Mouse (Mus musculus) ZHBTc4 (cell line): ENCODE results near the gene Rnf181.

ENCODE experiments used
- DNase-seq: peaks from one replicate; pipeline ENCODE4 v3.0.0-alpha.2; 2011; ENCODE audit warnings: low read depth, low spot score

The Rnf181 gene

DNA sequence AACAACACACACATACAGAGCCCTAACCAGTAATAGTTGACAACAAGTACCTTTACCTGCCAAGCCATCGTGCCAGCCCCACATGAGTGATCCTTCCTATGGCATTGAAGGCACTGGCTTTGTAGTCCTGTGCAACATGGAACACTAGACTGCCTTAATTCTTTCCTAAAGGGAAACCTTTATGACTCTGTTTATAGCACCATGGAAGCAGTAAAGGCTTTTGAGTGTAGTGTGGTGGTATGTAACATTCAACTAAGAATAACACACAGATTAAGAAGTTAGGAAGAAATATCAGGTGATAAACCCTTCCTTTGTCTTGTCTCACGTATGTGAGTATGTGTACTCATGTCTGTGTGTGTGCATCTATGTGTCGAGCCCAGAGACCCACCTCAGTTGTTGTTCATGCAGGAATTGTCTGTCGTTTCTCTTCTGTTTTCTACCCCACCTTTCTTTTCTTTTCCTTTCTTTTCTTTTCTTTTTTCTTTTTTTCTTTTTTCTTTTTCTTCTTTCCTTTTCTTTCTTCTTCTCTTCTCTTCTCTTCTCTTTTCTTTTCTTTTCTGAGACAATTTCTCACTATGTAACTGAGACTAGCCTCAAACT is at the start of gene Rnf181:
Gene Rnf181 (minus strand): TSS at position 113 of the 600 bp plus-strand sequence.
- DNase-seq: no peak

DNA sequence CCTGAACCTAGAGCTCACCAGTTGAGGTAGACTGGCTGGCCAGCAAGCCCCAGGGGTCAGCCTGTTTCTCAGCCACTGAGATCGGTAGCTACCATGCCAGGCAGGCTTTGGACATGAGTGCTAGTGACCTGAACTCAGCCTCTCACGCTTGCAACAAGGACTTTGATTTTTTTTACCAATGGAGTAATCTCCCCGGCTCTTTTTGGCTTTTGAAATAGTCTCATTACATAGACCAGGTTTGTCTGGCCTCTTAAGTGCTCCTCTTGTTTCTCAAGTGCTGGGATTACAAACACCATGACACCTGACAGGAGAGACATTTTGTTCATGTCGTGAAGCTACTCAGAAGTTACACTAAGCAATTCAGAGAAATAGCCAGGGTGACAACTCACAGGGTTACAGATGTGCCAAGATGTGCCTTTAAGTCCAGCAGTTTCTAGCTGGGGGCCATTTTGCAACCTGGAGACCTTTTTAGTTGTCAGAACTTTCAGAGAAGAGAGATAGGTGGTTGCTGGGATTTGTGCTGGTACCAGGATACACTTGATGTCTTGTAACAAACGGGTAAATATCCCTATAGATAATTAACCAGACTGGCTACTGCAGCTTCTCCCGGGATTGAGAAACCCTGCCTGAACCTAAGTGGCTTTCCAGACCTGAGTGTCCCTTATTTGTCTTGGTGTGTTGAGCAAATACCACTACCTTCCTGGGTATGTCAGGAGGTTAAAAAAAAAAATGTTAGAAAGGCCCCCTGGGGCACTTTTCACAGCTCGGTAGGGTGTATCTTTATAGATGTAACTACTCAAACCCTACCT is 49.4 kb upstream of the Rnf181 start:
- DNase-seq: no peak

DNA sequence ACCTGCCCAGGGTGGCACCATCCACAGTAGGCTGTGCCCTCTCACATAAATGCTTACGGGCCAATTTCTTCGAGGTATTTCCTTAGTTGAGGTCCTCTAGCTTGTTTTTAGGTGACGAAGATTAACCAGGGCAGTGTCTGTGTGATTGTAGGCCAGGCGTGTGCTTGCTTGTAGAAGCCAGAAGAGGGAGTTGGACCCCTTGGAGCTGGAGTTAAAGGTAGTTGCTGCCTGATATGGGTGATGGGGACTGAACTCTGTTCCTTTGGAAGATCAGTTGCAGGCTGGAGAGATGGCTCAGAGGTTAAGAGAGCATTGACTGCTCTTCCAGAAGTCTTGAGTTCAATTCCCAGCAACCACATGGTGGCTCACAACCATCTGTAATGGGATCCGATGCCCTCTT is 48.4 kb upstream of the Rnf181 start:
- peak; percentile 53 for DNase-seq

DNA sequence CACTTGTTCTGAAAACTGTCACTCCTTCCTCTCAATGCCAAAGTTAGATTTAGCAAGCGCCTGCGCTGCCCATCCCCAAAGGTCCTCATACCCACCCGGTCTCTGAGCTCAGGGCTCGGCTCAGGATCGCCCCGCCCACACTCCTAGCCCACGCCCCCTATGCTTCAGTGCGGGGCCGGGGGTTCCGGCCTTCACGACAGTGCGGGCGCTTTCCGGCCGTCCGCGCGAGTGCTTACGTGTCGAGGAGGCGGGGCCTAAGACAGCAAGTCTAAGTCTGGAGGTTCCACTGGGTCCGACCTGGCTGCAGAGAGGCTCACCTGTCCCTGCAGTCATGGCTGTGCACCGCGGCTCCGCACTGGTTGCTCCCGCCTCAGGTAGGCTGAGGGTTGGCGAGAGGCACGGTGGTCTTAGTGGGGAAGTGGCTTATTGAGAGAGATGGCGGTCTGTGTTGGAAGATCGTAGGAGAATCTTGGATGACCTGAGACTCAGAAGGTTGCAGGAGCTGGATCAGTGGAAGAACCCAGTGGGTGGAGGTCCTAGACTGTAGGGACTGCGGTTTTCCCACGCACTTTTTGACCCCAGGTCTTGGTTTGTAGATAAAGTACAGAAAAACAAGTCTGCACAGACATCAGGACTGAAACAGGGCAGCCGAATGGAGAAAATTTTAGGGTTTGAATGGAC is 47.5 kb upstream of the Rnf181 start, which contains the start of gene Ggcx:
Gene Ggcx (plus strand): TSS at position 233 of the 681 bp plus-strand sequence.
- DNase-seq: peak; percentile 99

DNA sequence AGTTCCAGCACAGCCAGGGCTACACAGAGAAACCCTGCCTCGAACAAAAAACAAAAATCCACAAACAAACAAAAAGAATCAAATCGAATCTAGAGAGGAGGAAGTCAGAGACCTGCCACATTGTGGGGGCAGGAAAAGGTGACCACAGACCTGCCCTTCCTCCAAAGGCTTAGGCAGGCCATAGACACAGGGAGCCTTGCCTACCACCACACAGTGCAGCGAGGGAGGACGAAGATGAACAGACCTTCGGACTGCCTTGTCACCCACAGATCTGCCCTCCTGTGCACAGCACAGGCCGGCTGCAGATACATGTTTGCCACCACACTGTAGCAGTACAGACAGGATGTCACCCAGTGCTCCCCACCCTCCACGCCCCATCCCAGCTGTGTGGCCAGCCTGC is 43.8 kb upstream of the Rnf181 start:
- DNase-seq: no peak

DNA sequence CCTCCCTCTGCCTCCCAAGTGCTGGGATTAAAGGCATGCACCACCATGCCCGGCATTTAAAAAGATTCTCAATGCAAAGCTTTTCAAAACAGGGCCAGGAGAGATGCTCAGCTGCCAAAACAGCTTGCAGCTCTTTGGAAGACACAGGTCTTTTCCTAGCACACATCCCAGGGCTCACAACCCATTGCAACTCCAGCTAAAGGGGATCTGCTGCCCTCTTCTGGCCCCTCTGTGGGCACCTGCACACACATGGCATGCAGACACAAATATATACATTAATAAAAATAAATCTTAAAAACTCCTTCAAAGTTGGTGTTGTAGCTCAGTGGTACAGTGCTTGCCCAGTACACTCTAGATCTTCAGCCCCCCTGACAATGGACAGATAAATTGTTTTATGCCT is 43.2 kb upstream of the Rnf181 start:
- peak; percentile 55 for DNase-seq

DNA sequence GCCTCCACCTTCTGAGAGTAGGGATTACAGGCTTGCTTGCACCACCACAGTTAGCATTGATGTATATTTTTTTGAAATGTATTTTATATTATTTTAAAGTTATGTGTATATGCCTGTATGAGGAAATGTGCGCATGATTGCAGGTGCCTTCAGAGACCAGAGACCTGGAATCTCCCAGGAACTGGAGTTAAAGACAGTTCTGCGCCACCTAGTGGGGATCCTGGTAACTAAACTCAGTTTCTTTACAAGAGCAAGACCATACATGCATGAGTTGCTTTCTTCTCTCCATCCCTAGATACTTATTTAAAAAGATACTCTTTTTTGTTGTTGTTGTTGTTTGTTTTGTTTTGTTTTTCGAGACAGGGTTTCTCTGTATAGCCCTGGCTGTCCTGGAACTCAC is 42.8 kb upstream of the Rnf181 start:
- DNase-seq: peak; percentile 89

DNA sequence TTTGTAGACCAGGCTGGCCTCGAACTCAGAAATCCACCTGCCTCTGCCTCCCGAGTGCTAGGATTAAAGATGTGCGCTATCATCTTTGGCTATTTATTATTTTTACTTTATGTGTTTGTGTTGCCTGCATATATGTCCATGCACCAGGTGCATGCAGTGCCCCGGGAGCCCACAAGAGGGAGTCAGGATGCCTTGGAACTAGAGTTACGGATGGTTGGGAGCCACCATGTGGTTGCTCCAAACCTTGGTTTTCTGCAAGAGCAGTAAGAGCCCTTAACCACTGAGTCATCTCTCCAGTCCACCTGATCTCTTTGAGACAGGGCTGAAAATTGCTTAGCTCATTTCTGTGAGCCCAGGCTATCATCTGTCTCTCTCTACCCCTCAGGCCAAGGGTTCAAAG is 40.4 kb upstream of the Rnf181 start:
- peak; percentile 95 for DNase-seq

DNA sequence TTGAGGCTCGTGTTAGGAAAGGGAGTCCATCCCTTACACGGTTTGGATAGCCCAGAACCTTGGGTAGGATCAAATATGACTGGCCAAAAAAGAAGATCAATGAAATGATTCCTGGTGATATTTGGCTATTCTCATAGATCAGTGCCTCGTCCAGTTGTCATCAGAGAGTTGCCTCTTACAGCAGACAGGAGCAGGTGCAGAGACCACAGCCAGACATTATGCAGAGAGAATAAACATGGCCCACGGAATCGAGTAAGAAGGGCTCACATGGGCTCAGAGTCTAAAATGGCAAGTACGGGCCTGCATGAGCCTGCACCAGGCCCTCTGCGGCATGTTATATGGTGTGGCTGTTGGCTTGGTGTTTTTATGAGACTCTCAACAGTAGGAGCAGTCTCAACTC is 38.6 kb upstream of the Rnf181 start:
- no peak for DNase-seq

DNA sequence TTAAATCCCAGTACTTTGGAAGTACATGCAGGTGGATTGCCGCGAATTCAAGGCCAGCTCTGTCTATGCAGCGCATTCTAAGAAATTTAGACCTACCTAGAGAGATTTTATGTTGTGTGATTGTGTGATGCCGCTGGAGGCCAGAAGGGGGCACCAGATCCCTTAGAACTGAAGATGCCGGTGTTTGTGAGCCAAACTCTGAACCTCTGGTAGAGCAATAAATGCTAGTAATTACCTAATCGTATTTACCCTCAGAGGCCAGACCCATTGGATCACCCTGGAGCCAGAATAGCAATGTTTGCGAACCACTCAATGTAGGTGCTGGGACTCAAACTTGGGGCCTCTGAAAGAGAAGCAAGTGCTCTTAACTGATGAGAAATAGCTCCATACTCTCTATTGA is 35.1 kb upstream of the Rnf181 start:
- DNase-seq: peak; percentile 86

DNA sequence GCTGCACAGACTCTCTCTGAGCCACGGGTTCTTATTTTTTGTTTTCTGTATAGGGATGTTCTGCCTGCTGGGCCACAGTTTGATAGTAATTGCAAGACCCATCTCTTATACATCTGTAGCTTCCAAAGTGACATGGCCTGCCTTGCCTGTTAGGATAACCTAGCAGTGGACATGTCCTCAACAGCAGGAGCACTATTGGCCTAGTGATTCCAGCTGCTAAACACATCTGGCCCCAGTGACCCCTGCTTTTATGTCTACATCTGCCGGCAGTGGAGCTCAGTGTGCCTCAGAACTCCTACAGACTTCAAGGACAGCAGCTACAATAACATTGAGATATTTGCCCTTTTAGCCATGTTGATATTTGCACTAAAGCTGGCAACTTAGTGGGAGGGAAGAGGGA is 33.2 kb upstream of the Rnf181 start:
- no peak for DNase-seq

DNA sequence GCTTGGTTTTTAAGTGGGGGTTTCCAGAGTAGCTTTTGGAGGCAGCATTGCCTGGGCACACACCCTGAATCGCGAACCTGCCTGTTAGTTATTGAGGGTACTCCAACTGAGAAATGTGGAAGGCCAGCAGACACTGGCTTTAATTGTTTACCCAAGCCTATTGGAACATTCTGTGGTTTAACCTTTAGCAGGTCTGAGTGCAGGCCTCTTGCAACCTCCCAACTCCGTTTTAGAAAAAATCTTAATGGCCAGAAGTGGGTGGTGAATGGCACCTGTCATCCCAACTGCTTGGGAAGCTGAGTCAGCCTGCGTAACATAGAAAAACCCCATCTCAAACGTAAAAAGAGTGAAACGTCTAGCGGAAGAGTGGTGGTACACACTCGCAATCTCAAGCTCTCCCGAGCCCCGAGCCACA is 30.1 kb upstream of the Rnf181 start:
- no peak for DNase-seq

DNA sequence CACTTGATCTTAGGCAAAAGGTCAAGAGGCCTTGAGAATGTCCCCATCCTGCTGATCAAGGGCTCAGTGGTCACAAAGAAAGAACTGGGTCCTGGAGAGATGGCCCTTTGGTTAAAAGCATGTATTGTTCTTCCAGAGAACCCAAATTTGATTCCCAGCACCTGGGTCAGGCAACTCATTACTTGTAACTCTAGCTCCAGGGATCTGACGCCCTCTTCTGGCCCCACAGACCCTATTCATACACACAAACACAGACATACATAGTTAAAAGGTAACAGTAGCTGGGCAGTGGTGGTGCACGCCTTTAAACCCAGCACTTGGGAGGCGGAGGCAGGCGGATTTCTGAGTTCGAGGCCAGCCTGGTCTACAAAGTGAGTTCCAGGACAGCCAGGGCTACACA is 25.6 kb upstream of the Rnf181 start:
- peak; percentile 67 for DNase-seq

DNA sequence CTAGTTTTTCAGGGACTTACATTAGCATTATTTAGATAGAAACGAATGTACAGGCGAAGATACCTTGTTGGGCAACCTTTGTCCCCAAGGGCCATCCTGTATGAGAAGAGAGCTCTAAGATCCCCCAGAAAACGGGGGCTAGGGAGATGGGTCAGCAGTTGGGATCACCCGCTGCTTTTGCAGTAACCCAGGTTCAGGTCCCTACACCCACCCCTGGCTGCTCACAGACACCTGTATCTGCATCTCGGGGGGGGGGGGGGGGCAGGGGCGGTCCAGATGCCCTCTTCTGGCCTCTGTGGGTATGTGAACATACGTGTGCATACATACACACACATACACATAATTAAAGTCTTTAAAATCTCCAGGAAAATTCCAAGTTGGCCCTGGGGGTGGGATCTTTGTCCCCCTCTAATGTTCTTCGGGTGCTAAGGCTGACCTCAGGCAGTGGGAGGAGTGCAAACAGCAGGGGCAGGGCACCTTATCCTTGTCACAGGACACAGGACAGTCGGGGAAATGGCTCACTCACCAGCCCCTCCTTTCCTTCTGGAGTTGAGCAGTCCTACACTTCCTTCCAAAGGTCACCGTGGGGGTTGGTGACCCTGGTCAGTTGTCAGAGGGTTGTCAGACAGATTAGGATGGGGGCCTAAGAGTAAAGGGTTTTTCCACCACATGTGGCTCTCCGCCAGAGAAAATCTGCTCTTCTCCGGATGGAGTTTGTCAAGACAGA is 24.2 kb upstream of the Rnf181 start:
- DNase-seq: no peak

DNA sequence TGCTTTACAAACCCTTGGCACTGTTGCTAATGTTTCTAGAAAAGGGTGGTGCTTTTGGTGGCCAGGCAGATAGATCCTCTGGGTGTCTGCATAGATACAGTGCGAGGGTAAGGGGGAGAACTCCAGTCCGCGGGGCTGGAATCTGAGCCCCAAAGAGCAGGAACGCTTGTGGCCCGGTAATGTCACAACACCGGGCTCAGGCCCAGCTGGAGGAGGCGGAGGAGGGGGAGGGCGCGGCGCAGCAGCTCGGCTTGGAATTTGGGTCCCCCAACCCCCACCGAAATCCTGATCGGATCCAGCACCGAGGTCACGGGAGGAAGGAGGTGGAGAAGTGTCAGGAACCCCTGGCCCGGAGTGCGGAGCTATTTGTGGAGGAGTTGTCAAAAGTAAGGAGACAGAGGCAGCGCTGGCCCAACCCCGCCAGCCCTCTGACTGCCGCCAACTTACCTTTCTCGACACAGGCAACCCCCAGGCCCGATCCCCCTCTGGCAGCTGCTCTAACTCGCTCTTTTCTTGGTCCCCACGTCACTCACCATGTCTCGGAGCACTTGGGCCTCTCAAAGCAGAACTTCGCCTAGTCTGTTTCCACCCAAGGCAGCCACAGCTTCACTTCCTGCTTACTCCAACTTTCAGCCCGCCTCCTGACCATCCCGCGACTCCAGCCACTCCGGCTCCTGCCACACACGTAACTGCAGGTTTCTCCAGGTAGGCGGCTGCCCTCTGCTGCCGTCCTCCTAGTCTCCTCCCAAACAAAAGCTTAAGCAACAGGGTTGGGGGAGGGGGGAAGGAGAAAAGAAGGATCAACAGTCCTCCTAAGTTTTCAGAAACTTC is 23.4 kb upstream of the Rnf181 start, which contains the start of gene Vamp8:
Gene Vamp8 (minus strand): TSS at position 763 of the 831 bp plus-strand sequence.
- DNase-seq: peak; percentile 82

DNA sequence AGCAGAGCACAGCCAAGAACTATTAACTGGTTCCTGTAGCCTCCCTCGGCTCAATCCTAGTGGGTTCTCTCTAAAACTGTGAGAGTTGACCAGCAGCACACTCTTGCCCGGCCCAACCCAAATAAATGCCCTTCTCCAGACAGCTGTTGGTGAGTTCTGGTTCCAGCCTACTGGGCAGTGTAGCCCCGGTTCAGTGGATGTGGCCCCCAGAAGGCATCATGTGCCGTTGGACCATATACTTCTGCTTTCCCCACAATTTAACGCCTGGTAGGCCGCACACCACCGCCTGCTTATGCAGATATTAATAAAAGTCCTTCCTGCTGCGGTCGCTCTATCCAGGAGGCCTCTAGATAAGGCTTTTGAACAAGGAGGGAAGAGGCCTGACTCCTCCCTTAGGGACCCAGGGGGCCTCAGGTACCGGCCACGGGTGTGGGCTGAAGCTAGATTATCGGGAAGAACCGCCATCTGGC is 22.8 kb upstream of the Rnf181 start:
- DNase-seq: peak; percentile 35

DNA sequence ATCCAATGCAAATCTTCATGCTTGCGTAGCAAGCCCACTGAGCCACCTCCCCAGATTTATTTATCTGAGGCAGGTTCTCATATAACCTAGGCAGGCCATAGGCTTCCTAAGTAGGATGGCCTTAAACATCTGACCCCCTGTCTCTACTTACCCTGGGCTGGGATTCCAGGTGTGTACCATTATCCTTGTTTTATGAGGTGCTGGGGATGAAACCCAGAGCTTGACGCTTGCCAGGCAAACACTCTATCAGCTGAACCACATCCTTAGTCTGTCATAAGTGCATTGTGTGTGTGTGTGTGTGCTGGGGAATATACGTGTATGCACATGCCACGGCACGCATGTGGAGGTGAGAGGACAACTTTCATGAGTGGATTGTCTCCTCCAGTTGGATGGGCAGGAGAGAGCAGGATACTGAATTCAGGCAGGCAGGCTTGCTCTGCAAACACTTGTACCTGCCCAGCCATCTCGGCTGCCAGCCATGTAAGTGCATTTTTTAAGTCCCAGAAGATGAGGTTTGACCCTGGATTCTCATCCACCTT is 22.1 kb upstream of the Rnf181 start:
- DNase-seq: no peak

DNA sequence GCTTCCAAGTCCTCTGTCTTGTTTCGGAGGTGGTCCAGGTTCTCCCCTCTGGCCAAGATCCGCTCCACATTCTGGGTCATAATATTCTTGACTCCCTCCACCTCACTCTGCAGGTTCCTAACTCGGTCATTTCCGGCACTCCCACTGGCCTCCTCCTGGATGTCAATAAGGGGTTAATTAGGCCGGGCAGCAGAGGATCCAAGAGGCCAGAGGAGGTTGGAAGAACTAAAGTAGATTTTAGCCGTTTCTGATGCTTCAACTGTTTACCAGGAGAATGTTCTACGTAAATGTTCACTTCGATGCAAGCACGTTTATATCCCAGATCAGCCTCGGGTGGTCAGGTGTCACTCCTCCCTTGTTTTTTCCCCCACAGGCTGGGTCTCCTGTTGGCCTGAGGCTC is 21.5 kb upstream of the Rnf181 start:
- DNase-seq: no peak

DNA sequence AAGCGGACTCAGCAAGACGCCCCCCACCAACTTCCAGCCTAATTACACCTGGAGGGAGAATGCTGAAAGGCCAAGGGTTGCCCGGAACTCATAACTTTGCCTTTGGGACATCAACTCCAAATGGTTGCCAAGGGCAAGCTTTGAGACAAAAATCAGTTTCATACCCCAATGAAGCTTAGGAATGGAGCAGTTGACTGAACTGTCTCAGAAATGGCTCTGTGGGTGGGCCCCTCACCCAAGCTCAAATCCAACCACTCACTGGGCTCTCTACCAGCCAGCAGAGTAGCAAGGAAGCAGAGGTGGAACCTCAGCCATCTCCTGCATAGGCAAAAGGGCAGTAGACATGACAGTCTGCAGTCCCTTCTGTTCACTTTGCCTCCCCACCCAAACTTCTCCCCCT is 21.1 kb upstream of the Rnf181 start:
- no peak for DNase-seq

DNA sequence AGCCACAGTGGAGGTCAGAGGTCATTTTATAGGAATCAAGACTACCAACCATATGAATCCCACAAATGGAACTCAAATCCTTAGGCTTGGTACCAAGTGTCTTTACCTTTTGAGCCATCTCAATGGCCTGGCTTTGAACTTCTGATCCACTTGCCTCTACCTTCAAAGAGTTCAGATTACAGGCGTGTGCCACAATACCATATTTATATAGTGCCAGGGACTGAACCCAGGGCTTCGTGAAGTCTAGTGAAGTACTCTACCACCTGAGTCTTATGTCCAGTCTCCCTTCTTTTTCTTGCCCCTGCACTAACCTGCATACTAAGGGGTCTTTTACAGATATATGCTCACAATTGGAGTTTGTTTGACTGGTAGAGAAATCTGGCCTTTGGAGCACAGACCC is 19.8 kb upstream of the Rnf181 start:
- DNase-seq: no peak

DNA sequence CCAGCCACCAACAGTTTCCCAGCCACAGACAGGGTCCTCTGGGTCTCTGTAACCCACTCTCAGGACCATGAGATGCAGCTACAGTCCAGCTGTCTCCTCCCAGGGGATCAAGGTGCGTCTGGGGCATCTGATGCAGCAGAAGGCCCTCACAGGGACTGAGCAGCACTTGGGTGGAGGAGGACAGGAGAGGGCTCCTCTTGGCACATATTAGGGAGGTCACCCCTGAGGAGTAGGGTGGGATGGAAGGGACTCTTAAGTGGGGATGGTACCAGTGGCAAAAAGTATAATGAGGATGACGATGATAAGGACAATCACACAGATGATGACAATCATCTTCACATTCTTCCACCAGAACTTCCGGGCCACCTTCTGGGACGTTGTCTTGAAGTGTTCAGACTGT is 18.5 kb upstream of the Rnf181 start:
- DNase-seq: no peak
